Mouse (Mus musculus): ENCODE measurements around the gene 4921536K21Rik.
"Not testable (repeated sequence)": the region's sequence is repeated elsewhere in the genome, so short reads cannot be mapped to it uniquely, and the experiment has no call there.

Gene 4921536K21Rik

DNA sequence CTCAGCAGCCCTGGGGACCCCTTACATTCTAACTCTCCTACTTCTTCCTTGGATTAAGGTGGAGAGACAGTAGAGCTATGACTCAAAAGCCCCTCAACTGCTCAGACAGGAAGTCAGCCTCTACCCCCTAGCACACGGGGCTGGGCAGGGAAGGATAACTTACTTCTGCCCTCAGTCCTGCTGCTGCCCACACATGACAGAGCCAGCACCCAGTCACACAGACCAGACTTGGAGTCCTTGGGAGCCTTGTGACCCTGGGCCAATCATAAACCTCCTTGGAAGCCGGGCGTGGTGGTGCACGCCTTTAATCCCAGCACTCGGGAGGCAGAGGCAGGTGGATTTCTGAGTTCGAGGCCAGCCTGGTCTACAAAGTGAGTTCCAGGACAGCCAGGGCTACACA is 16.5 kb upstream of the 4921536K21Rik start:
- in situ Hi-C loops (cut with MseI, MboI): not testable (repeated sequence)

DNA sequence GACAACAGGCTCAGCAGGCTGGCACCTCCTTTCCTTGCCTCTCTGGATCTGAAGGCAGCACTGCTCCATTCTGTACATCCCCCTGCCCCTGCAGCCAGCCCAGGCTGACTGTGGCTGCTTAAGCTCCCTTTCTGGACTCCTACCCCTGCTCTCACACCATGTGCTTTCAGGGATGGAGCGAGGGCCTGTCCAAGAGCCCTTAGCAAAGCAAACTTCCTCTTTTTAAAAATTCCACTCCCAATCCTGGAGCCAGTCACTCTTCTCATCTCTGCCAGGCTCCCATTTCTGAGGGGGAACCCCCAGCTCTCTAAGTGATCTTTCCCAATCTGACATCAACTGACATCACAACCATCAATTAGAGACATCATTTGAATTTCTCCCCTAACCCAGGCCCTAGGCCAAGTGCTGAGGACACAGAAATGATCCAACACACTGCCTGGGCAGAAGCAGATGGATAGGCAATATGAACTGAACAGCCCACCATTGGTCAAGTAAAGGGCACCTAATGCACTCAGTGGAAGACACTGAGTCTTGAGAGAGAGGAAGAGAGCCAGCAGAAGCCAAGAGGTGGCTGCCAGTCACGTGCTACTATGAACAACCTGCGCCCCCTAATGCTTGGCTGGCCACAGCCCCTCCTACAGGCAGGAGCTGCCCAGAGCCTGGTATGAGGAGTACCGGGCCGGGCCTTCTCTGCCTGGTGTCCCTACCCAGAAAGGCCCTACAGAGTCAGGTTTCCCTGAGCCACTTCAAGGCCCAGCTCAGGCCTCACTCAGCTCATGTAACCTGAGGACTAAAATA is 15.8 kb upstream of the 4921536K21Rik start:
- in situ Hi-C loops (cut with MseI, MboI): no loop called here

DNA sequence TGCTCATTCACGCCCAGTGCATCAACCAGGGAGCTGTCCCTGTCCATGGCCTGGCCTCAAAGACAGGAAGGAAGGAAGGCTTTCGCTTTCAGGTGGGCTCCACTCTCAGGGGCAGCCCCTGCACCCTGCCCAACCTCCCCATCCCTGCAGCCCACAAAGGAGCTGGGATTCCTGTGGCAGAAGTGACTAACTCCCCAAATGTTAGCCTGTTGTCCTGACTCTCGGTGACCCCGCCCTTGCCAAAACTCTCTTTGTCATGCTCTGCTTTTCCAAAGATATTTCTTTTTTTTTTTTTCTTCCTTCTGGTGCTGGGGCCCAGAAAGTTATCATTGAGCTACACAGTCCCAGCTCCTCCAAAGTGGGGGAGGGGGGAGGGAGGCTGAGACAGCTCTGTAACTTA is 14.3 kb upstream of the 4921536K21Rik start:
- in situ Hi-C loops (cut with MseI, MboI): no loop called here

DNA sequence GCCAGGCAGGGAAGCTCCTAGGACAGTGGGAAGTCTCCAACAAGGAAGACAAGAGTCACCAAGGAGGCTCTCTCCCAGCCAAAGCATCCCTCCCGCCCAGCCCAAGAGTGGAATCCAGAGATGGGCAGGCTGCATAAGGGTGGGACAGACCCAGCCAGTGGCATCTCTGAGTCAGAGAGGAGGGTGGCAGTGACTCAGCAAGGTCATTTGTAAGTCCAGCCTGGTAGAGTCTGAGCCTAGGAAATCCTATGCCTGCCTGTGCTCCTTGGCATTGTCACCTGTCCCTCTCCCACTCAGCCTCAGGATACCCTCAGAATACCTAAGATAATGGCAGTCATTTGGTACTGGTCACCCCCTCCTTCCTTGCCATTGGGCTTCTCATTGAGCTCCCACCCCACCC is 10.5 kb upstream of the 4921536K21Rik start:
- in situ Hi-C loops (cut with MseI, MboI): no loop called here

DNA sequence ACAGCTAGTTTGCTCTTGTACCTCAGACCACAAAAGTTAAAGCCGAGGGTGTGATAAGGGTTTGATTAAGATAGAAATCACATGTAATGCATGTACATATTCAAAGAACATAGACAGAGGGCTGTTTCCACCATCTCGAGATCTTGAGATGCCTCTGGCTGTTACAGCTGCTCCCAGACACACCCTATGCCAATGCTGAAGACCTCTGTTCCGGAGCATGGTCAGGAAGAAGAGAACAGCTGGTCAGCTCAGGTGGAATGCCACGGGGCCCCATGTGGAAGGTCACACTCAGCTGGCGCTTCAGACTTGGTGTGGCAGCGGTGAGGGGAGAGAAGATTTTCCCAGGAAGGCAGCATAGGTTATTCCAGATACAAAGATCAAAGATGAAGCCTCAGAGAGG is 9.8 kb upstream of the 4921536K21Rik start:
- in situ Hi-C loops (cut with MseI, MboI): no loop called here

DNA sequence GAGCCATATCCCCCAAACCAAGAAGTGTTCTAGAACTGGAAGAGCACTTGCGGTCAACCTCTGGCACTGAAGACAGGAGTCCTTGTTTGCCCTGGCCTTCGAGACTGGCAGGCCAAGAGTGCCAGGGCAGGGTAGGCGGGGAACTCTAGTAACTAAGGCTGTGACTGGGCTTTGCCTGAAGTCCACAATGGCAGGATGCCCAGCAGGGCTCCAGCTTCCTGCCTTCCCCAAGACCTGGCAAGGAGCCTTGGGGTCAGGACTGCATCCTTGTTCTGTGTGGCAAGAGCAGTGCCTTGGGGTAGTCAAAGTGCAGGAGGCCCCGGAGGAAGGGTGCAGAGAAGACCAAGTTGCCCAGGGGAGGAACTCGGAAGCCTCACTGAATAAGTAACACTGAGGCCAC is 8.1 kb upstream of the 4921536K21Rik start:
- in situ Hi-C loops (cut with MseI, MboI): no loop called here

DNA sequence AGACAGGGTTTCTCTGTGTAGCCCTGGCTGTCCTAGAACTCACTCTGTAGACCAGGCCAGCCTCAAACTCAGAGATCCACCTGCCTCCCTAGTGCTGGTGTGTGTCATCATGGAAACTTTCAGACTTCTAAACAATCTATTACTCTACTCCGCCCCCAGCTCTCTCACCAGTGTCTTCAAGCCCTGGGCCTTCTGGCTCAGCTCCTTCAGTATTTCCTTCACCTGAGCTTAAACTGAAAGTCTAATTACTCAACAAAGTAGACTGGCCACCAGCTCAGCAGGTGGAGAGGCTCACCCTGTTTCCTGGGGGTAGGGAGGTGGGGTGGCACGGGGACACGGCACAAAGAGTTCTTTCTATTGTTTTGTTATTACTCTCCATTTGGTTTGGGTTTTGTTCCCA is 7.6 kb upstream of the 4921536K21Rik start:
- in situ Hi-C loops (cut with MseI, MboI): no loop called here

DNA sequence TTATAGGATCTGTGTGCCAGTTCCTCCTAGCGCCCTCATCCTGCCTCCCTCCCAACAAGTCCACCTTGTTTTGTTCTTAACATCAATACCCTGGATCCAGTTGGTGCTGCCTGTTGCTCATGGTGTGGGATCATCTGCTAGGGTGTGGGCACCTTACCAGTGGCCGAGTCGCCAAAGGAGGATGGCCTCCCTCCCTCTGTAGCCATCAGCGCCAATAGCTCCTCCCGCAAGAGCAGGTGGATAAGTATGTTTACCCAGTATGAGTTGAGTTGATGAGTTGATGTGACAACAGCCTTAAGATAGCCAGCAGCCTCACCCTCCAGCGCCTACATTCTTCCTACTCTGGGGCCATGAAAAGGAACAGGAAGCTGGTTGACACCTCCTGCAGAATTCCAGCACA is 5.4 kb upstream of the 4921536K21Rik start:
- in situ Hi-C loops (cut with MseI, MboI): no loop called here

DNA sequence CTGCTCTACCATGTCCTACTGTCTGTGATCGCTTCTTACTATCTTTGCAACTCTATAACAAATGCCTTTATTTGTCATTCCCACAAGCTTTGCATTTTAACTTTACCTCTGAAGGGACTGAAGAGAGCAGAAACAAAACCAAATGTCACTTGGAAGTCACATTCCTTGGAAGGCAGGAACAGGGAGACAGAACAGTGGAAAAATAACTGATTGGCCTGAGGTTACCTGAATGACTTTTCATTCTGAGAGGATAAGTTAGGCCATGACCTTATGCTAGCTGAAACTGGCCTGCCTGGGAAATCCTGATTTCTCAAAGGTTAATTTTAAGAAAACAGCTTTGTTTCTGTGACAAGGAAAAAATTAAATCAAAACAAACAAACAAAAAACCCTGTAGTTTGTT is 1.0 kb upstream of the 4921536K21Rik start:
- in situ Hi-C loops (cut with MseI, MboI): no loop called here

DNA sequence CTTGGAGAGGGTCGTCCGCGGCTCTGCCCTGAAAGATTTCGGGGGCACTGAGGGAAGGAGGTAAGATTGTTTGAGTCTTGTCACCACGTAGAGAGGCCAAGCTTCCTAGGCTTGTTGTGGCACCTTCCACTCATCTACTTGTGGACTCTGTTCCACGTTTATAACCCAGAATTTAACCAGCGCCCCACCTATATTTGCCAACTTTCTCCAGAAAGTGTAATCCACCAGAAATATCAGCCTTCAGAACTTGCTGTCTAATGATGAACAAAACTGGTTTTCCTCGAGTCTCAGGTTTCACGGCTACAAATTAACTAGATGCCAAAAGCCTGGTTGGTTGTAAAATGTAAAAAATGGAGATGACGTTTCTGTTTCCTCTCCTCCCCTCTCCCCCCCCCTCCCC is 560 bp upstream of the 4921536K21Rik start:
- in situ Hi-C loops (cut with MseI, MboI): no loop called here

DNA sequence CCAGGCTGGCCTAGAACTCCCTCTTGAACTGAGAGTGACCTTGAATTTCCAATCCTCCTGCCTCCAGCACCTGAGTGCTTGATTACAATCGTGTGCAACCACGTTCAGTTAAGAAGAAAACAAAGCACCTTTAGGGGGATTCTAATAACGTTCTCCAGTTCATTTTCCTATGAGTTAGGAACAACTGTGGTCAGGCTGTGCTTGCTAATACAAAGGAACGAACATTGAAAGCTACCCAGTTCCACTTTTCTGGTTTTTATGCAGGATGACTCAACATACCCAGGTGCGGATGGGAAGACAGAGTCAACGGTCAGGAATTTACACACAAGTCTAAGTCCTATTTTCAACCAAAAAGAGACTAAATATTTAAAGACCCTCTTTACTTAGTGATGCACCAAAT is 928 bp downstream of the 4921536K21Rik start:
- in situ Hi-C loops (cut with MseI, MboI): no loop called here

DNA sequence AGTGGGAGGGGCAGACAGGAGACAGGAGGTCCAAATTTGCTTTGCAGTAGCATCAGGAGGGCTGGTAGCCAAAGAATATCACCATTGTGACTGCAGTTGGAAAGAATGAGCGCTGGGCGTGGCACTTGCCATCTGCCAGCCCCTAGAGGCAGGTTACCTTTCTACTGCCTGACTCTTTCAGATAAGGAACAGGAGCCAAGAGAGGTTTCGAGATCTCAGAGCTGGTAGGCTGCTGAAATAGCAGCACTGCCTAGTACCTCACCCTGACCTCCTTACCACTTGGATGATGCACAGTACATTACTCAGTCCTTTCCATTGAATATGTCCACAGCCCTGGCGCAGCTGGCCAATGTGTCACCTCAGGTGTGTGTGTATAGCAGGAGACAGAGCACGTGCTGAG is 7.6 kb downstream of the 4921536K21Rik start:
- in situ Hi-C loops (cut with MseI, MboI): no loop called here

DNA sequence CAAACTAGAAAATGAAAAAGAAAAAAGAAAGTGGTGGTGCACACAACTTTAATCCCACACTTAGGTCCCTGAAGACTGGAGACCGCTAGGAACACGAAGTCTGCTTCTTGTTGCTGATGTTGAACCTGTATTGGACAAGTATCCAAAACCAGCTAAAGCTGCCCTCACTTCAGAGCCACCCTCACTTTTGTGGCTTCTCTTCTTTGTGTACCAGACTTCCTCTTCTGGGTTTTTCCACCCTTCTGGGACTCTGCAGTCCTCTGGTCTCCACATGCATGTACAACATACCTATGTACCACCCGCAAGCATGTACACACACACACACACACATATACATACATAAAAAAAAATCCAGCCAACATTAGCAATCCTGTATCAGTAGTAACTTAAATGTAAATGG is 11.2 kb downstream of the 4921536K21Rik start:
- in situ Hi-C loops (cut with MseI, MboI): no loop called here

DNA sequence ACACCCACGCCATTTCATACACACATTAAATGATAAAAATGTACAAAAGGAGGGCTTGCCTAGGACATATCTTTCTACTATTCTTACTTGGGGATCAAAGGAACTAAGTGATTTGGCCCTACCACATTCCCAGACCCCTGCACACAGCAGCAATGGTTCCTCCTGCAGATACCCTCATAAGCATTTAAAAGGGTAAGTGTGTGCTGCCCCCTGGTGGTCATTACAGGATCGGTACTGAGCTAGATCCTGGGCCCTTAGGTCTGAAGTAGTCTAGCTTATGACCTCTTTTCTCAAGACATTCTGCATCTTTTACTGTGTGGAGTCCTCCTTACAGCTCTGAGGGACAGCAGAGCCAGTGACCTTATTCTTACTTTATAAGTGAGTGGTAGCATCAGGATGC is 15.1 kb downstream of the 4921536K21Rik start:
- in situ Hi-C loops (cut with MseI, MboI): no loop called here

DNA sequence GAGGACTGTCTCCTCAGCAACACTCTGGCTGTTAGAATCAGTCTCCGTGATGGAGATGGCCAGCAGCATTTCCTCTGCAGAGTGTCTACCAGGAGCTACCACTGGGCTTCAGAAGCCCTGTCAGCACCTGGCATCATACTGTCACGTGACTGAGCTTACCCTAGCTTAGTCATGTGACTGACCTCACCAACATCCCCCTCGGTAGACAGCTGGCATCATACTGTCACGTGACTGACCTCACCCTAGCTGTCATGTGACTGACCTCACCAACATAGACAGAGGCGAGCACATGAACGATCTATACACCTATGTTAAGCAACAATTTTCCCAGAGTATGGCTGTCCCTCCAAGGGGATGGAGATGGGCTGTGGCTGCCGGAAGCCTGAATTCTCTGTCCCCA is 16.2 kb downstream of the 4921536K21Rik start:
- in situ Hi-C loops (cut with MseI, MboI): no loop called here

DNA sequence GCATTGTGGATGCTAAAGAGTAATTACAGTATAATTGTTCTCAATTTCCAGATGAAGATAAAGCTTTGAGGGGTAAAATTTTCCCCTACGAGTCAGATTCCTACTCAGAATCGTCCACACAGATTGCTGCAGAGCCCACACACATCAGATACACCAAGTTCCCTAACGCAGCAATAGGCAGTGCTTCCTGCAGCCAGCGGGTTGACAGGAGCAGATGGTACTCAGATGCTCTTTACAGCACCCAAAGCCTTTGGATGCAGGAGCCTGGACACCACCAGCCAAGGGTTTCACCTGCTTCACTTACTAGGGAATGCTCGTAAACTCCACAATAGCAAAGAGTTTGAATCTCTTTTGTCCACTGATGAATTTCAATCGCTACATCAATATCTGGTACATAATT is 18.5 kb downstream of the 4921536K21Rik start:
- in situ Hi-C loops (cut with MseI, MboI): no loop called here

DNA sequence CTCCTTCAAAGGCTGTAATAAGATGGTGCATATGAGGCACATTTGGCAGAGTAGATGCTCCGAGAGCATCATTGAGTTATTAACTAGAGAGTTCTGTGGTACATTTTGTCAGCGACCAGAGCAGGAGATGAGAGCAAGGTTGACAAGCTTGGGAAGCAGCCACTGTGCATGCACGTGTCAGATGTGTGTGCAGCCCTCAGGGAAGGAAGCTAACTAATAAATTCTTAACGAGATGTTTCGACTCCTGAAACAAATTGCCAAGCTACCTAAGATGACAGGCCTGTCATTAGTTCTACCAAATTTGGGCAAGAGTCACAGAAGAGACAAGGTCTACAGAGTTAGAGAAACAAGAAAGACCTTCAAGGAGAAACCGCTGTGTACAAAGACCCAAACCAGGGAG is 30.6 kb downstream of the 4921536K21Rik start:
- in situ Hi-C loops (cut with MseI, MboI): no loop called here

DNA sequence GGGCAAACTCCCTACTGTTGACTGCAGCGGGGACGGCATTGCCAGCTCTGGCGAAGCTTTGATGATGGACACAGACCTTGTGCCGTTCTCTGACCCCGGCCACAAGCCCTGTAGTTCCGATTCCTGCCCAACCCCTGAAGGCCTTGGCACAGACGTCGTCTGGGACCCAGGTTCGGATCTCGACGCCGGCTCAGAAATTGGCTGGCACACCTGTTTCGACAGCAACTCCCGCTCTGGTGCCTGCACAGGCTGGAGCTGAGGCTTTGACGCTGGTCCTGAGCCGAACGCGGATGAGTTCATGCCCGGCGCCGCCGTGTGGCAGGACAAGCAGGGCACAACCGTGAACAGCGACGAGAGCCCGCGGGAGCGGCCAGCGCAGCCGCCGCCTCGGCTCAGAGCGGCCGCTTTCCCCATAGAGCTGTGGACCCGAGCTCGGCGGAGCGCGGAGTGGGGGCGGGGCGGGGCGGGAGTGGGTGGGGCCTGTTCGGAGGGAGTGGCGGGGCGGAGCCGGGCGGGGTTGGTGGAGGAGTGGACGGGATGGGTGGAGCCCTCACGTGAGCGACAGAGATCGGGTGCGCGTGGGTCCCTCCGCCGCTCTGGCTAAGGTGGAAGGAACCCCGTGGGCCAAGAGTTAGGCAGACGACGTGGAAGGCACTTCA is 31.3 kb downstream of the 4921536K21Rik start, which contains the start of gene Osbp2:
Gene Osbp2 (minus strand): TSS at position 450 of the 659 bp plus-strand sequence.
- in situ Hi-C loops (cut with MseI, MboI): no loop called here

DNA sequence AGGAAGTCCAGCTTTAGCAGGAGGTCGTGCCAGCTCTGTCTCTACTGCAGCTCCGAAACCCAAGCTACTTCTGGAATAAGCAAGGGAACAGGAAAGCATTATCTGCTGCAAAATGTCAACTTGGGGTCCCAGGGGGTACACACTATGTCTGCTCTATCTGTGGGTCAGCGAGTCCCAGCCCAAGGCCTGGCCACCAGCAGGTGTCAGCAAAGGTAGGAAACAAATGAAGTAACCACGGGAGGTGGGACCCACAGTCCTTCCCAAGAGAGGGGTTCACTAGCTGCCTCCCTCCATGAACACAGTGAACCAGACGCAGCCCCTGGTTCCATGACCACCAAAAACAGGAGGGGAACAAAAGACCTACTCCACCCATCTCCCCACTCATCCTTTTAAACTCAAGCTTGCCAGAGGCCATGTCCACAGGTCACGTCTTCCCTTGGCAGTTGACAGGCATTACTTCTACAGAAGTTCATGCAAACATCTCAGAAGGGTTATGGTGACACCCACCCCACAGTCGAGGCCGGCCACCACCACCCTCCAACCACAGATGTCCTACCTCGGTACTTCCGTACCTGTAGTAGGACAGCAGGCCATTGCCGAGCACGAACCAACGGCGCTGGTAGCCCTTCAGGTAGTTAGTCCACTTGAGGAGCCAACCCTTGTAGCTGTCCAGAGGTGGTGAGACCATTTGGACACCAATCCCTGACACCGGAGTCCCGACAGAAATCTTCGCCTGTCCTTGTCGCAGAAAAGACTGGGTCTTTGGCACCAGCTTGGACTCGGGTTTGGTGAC is 32.0 kb downstream of the 4921536K21Rik start:
- in situ Hi-C loops (cut with MseI, MboI): no loop called here

DNA sequence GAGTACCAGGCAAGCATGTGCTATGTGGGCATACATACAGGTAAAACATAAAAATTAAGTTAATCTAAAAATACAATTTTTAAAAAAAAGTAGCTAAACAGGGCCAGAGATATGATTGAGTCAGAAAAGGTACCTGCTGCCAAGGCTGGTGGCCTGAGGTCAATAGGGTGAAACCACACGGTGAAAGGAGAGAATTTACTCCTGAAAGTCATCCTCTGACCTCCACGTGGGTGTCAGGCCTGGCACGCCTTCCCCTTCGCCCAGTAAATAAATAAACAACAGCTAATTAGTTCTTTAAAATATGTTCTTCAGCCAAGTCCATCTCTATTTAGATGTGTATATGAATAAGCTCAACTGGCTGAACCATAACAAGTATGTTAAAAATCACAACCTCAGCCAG is 34.5 kb downstream of the 4921536K21Rik start:
- in situ Hi-C loops (cut with MseI, MboI): no loop called here

DNA sequence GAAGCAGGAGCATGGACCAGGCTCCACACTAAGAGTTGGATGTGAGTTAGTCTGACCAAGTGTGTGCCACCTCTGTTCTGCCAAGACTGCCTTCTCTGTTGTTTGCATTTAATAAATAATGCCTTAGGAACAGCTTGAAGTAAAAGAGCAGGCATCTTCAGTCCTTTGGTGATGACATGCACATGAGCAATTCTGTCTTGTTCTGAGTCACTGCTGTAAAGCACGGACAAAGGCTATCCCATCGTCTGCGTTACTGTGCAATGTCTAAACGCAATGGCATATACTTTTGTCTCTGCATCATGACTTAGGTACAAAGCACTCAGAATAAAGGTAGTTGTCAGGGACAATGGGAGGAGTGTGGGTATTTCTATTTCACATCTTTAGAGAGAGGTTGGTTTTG is 35.1 kb downstream of the 4921536K21Rik start:
- in situ Hi-C loops (cut with MseI, MboI): no loop called here

DNA sequence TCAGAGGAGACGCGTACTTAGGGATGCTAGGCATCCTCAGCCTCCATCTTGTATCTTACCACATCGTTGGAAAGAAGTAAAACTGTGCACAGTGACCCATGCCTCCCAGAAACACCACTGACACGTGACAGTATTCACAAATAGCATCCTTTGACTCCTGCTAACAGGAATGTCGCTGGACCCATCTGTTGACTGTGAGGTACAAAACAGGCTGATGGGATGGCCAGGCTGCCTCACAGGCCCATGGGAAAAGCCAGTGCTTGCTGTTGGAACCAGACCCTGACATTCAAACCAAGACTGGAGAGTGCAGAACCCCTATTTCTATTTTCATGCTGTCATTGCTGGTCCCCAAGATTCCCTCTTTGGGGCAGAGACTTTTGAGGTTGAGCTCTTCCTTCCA is 37.0 kb downstream of the 4921536K21Rik start:
- in situ Hi-C loops (cut with MseI, MboI): no loop called here

DNA sequence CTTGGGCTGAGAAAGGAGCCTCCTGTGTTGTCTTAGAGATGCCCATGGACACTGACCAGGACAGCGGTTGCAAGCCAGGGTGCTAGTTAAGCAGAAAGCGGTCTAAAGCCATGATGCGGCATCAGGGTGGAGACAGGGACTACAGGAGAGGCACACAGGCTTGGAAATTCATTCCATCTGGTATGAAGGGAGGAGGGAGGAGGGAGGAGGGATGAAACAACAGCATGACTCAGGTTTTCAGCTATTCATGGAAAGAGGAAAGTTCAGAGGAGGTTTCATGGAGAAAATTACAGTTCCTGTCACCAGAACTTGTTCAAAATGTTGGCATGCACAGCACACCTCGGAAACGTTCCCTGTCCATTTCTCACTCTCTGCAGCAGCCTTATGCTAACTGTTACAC is 39.1 kb downstream of the 4921536K21Rik start:
- in situ Hi-C loops (cut with MseI, MboI): no loop called here
